Mouse (Mus musculus) olfactory bulb, adult 2 months (tissue): ENCODE results near the gene Irx2. TPM values are rescaled to one million over a fixed set of nuclear protein-coding genes. Genes with fewer than 3 reads are reported as not detected.

Experiments used
- H3K27ac ChIP-seq: fragments of 200-500 bp; 2 replicates; pipeline ENCODE4 v1.5.1; 2012; ENCODE audit warnings: low read depth, low read length; ENCODE audit not compliant: insufficient read depth
- H3K4me1 ChIP-seq: fragments of 200-500 bp; 2 replicates; pipeline ENCODE4 v1.6.1; 2012; ENCODE audit warnings: low read length; ENCODE audit not compliant: control insufficient read depth, insufficient read depth
- H3K4me3 ChIP-seq: fragments of 200-500 bp; 2 replicates; pipeline ENCODE4 v1.5.1; 2012; ENCODE audit warnings: mild to moderate bottlenecking, low read depth, low read length, moderate library complexity; ENCODE audit not compliant: insufficient read depth
- CTCF ChIP-seq: fragments of 200-500 bp; IDR thresholded peaks from 2 replicates; pipeline ENCODE4 v1.5.1; 2012; ENCODE audit warnings: low read depth, mild to moderate bottlenecking, low read length, moderate library complexity; ENCODE audit not compliant: insufficient read depth
- POLR2A ChIP-seq: fragments of 200-500 bp; IDR thresholded peaks from 2 replicates; pipeline ENCODE4 v1.6.1; 2012; ENCODE audit warnings: mild to moderate bottlenecking, low read depth, low read length, moderate library complexity; ENCODE audit not compliant: insufficient read depth
- WGBS: fragments of 180-500 bp; shearing (Covaris S2); methylation state at CpG from one replicate; pipeline ENCODE4 v1.1.7; 2018; 5-methylcytosine and 5-hydroxymethylcytosine counted together
- polyA plus RNA-seq: library from polyadenylated mRNA; stranded (reverse); fragments of >200 nt; gene quantifications from 2 replicates; pipeline ENCODE4 v1.2.4, GENCODE M21; 2012; ENCODE audit warnings: low replicate concordance; ENCODE audit not compliant: missing spikeins, insufficient read depth, insufficient read length

The Irx2 gene
- polyA plus RNA-seq, 1 experiment: not detected

- TF ChIP-seq CTCF (no peak), POLR2A (no peak)
- WGBS: 11% methylated on average over 7 of the region's 7 CpGs
- H3K4me1 ChIP-seq: peaks cover 11% of the 10 kb centered on the region
- no peak overlapping the region for H3K4me3 ChIP-seq
- H3K27ac ChIP-seq: no peak overlapping the region
Measured at GRCm38 (mm10) chr13:72634752-72635315, 6.2 kb downstream of the Irx2 start.

GRCm38 (mm10) chr13:72636331-72636851, 7.8 kb downstream of the Irx2 start:
- TF ChIP-seq POLR2A (no peak), CTCF (no peak)
- WGBS: 3% methylated on average over 20 of the region's 20 CpGs
- Histone ChIP-seq H3K27ac (no peak overlapping the region), H3K4me3 (no peak overlapping the region), H3K4me1 (peaks cover 9% of the 10 kb centered on the region)

- Histone ChIP-seq H3K4me3 (no peak overlapping the region), H3K27ac (no peak overlapping the region), H3K4me1 (peaks cover 9% of the 10 kb centered on the region)
- TF ChIP-seq POLR2A (no peak), CTCF (no peak)
- 10% methylated on average over 3 of the region's 3 CpGs for WGBS
Measured at GRCm38 (mm10) chr13:72637536-72637935, 8.9 kb downstream of the Irx2 start.

GRCm38 (mm10) chr13:72638401-72639130, 9.9 kb downstream of the Irx2 start:
- no peak overlapping the region for H3K27ac ChIP-seq
- 6% methylated on average over 26 of the region's 26 CpGs for WGBS

GRCm38 (mm10) chr13:72639441-72640130, 11.0 kb downstream of the Irx2 start:
- WGBS: 1% methylated on average over 32 of the region's 32 CpGs

More at GRCm38 (mm10) chr13:72638401-72639130, 9.9 kb downstream of the Irx2 start:
- peaks cover 9% of the 10 kb centered on the region for H3K4me1 ChIP-seq
- H3K4me3 ChIP-seq: no peak overlapping the region
- TF ChIP-seq CTCF (no peak), POLR2A (no peak)

GRCm38 (mm10) chr13:72640131-72640521, 11.5 kb downstream of the Irx2 start:
- WGBS: 5% methylated on average over 11 of the region's 11 CpGs
- no peak overlapping the region for H3K27ac ChIP-seq
- TF ChIP-seq CTCF (no peak), POLR2A (no peak)
- peak overlapping the region; percentile 43 for H3K4me3 ChIP-seq
- peaks cover 9% of the 10 kb centered on the region for H3K4me1 ChIP-seq

More at GRCm38 (mm10) chr13:72639441-72640130, 11.0 kb downstream of the Irx2 start:
- H3K27ac ChIP-seq: no peak overlapping the region
- H3K4me1 ChIP-seq: peaks cover 9% of the 10 kb centered on the region
- no peak for TF ChIP-seq CTCF
- H3K4me3 ChIP-seq: peak overlapping the region; percentile 43

- H3K4me3 ChIP-seq: no peak overlapping the region
- TF ChIP-seq CTCF: no peak
- 47% methylated on average over 1 of the region's 1 CpGs for WGBS
- no peaks in the 10 kb centered on the region for H3K4me1 ChIP-seq
- H3K27ac ChIP-seq: no peak overlapping the region
Measured at GRCm38 (mm10) chr13:72656447-72656846, 27.8 kb downstream of the Irx2 start.

- no peak overlapping the region for H3K4me3 ChIP-seq
- H3K27ac ChIP-seq: no peak overlapping the region
- TF ChIP-seq POLR2A (no peak), CTCF (no peak)
- no peaks in the 10 kb centered on the region for H3K4me1 ChIP-seq
- WGBS: 85% methylated on average over 1 of the region's 1 CpGs
Measured at GRCm38 (mm10) chr13:72675826-72676225, 47.2 kb downstream of the Irx2 start.
